Mouse (Mus musculus) embryo, embryonic 10 days (tissue): ENCODE measurements at regions not wholly inside any gene's neighbourhood (a gene's known extent, or its start where the extent isn't known, plus 50 kb on each side); places are given as distances from the start of the nearest gene placed in this dataset.
A peak's percentile ranks its signal among the peaks of the same experiment; 100 is the strongest.

Experiments used
- DNase-seq: peaks from one replicate; pipeline ENCODE4 v3.0.0-alpha.2; 2015; ENCODE audit warnings: low spot score

- DNase-seq, result peak; percentile 12
These were observed 1034.5 kb downstream of the Gm10330 start for GRCm38 (mm10) chr12:22745556-22745955.

DNA sequence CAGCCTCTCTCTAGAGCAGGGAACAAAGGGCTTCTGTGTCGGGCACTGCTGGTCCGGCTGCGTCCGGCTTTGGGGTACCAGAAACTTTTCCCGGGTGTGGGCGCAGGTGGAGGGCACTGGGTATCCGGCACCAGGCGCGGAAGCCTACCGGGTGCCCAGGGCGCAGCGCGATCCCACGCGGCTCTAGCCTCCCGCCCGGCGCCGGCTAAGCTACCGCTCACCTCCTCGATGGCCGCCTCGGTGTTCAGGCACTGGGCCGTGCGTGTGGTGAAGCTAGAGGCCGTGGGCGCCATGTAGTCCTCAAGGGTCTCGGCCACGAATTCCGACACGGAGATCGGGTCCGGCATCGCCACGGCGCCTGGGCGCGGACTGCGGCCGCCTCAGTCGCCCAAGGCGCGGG, 1035.0 kb downstream of the Gm10330 start:
- peak; percentile 4 for DNase-seq
